In genomic region chr19:55938254-55939046, GRCm38 (mm10) we compare ENCODE assay signal across 19 mouse cellular contexts.
A peak's percentile ranks its signal among the peaks of the same experiment; 100 is the strongest.
DNase-seq lines count a peak whose midpoint lies in the region; ATAC-seq and TF ChIP-seq lines count a peak whose summit lies in the region.
"Had no signal": no experiment of that assay in that cellular context is flagged by ENCODE, and none has a peak within 500 bp of the region (broad histone marks: within the 10 kb centered on the region; RNA-seq: fewer than 3 reads in every experiment).

No protein-coding gene starts in this region.

- peak overlapping the region; percentile 8; the same call in 1 of the 2 replicates for H3K4me2 ChIP-seq in lung, embryonic 14.5 days
- H3K4me2 ChIP-seq in liver, embryonic 16.5 days (ENCODE audit: low read depth, low read length), result peak overlapping the region; percentile 65
- H3K4me2 ChIP-seq: heart, embryonic 15.5 days; hindbrain, embryonic 13.5 days had no signal

- DNase-seq in lung, embryonic 14.5 days, result no peak
- no peak for DNase-seq in lung, postnatal 10 days
- peak; percentile 74 for DNase-seq in c-Kit-negative CD71-positive TER-119-positive erythroid progenitor cells, embryonic 14.5 days (ENCODE audit: low read depth, low spot score)
- no peak for DNase-seq in cerebellum, postnatal 10 days
- DNase-seq in gastrocnemius, postnatal 25 days, result no peak
- no peak for DNase-seq in cerebellum, adult 8-10 months
- DNase-seq: adrenal gland, postnatal 36 days; cerebellum, adult 11 months; forebrain, postnatal 0 days; kidney, adult 18-20 months; kidney, postnatal 4 days; lung, adult 2 months; right cerebral cortex, postnatal 25 days; thymus, postnatal 36 days had no signal

- no peaks in the 10 kb centered on the region for H3K27me3 ChIP-seq in lung, embryonic 14.5 days (ENCODE audit: insufficient read depth, low read length)
- H3K27me3 ChIP-seq in erythroblast, embryonic 14.5 days (ENCODE audit: control insufficient read depth), result no peaks in the 10 kb centered on the region
- H3K27me3 ChIP-seq in liver, embryonic 16.5 days (ENCODE audit: control insufficient read depth, insufficient read depth, low read depth, low read length), result no peaks in the 10 kb centered on the region
- H3K27me3 ChIP-seq: heart, embryonic 15.5 days; Patski had no signal

- H3K4me1 ChIP-seq in lung, embryonic 14.5 days (ENCODE audit: insufficient read depth), result no peaks in the 10 kb centered on the region
- peaks cover 99% of the 10 kb centered on the region for H3K4me1 ChIP-seq in erythroblast, embryonic 14.5 days (ENCODE audit: control insufficient read depth)
- H3K4me1 ChIP-seq in liver, embryonic 16.5 days (ENCODE audit: control insufficient read depth, low read depth, low read length), result peaks cover 48% of the 10 kb centered on the region

- no peak overlapping the region for H3K4me3 ChIP-seq in lung, embryonic 14.5 days (ENCODE audit: low read depth, low read length)
- peak overlapping the region; percentile 76 for H3K4me3 ChIP-seq in erythroblast, embryonic 14.5 days (replicated peaks)
- peak overlapping the region; percentile 54 for H3K4me3 ChIP-seq in liver, embryonic 16.5 days (ENCODE audit: low read depth, low read length)
- H3K4me3 ChIP-seq: heart, embryonic 15.5 days; hindbrain, embryonic 13.5 days had no signal

- no peak for ATAC-seq in lung, embryonic 14.5 days (ENCODE audit: insufficient read depth)
- peak; percentile 68 for ATAC-seq in liver, embryonic 16.5 days (ENCODE audit: low read depth)
- ATAC-seq: forebrain, postnatal 0 days; Patski had no signal

- WGBS in lung, embryonic 14.5 days, result 85% methylated on average over 21 of the region's 21 CpGs
- WGBS in liver, embryonic 16.5 days (ENCODE audit: insufficient replicate concordance), result 34% methylated on average over 21 of the region's 21 CpGs

- TF ChIP-seq CTCF in lung, embryonic 14.5 days (IDR thresholded peaks at IDR 0.05; ENCODE audit: low read depth), result no peak

- no peaks in the 10 kb centered on the region for H3K36me3 ChIP-seq in lung, embryonic 14.5 days (ENCODE audit: insufficient read depth)
- peaks cover 60% of the 10 kb centered on the region for H3K36me3 ChIP-seq in erythroblast, embryonic 14.5 days (ENCODE audit: control insufficient read depth)
- no peaks in the 10 kb centered on the region; the same call in 1 of the 2 replicates for H3K36me3 ChIP-seq in liver, embryonic 16.5 days (ENCODE audit: control insufficient read depth, insufficient read depth)
- H3K36me3 ChIP-seq: heart, embryonic 15.5 days; hindbrain, embryonic 13.5 days had no signal

- no peaks in the 10 kb centered on the region for H3K9me3 ChIP-seq in lung, embryonic 14.5 days (ENCODE audit: low read depth, low read length)
- peaks cover 2% of the 10 kb centered on the region; the same call in 1 of the 2 replicates for H3K9me3 ChIP-seq in erythroblast, embryonic 14.5 days (ENCODE audit: control insufficient read depth, low read length)
- H3K9me3 ChIP-seq in liver, embryonic 16.5 days (replicated peaks; ENCODE audit: control insufficient read depth, low read length), result no peaks in the 10 kb centered on the region
- H3K9me3 ChIP-seq: heart, embryonic 15.5 days; hindbrain, embryonic 13.5 days had no signal

- no peak overlapping the region; the same call in 1 of the 2 replicates for H3K27ac ChIP-seq in lung, embryonic 14.5 days (ENCODE audit: low read depth)
- peak overlapping the region; percentile 99 for H3K27ac ChIP-seq in liver, embryonic 16.5 days (ENCODE audit: low read length)
- H3K27ac ChIP-seq: heart, embryonic 15.5 days; hindbrain, embryonic 13.5 days had no signal

- no peak overlapping the region for H3K9ac ChIP-seq in lung, embryonic 14.5 days
- H3K9ac ChIP-seq in liver, embryonic 16.5 days (ENCODE audit: low read depth, low read length), result peak overlapping the region; percentile 62
- H3K9ac ChIP-seq: forebrain, postnatal 0 days; heart, embryonic 15.5 days; hindbrain, embryonic 13.5 days had no signal
